Mouse (Mus musculus) right cerebral cortex, postnatal 25 days (tissue): Measurements from ENCODE around the gene Smyd3.
A peak's percentile ranks its signal among the peaks of the same experiment; 100 is the strongest.

ENCODE experiments used
- DNase-seq: peaks from one replicate; pipeline ENCODE4 v3.0.0; 2022

Smyd3 gene

GRCm38 (mm10) chr1:179161947-179162346 is 355.9 kb downstream of the Smyd3 start:
- DNase-seq = no peak

DNA sequence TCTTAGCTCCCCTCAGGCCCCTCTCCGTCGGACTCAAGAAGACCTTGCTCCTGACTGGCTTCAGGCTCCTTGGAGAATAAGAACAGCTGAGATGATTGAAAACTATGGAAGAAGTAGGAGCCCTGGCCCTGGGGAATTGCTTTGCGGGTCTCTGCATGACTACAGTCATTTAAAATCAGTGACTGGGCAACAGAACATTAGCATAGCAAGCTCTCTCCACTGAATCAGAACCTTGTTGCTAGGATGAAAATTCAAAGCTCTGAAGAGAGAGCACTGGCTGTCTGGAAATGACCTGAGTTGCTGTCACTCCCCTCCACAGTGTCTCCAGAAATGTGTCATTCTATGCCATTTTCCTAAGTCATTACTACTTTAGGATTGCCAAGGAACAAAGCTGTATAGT is 357.1 kb downstream of the Smyd3 start:
- DNase-seq = no peak

DNA sequence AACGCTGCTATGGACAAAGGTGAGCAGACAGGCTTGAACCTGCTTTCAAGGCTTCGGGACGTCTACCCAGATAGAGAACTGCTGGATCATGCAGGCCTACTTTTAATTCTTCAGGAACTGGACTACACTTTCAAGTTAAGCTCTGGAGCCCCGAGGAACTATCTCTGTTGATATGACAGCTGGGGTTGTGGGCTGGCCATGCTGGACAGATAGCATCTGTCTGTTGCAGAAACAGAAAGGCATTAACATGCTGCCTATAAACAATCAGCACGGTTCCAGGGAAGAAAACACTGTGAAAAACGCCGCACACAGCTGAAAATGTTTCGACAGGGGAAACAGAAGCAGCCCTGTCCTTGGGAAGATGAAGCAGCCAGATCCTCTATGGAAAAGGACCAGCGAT is 365.5 kb downstream of the Smyd3 start:
- no peak for DNase-seq

- DNase-seq = no peak
These were observed 366.6 kb downstream of the Smyd3 start for GRCm38 (mm10) chr1:179151275-179151674.

DNA sequence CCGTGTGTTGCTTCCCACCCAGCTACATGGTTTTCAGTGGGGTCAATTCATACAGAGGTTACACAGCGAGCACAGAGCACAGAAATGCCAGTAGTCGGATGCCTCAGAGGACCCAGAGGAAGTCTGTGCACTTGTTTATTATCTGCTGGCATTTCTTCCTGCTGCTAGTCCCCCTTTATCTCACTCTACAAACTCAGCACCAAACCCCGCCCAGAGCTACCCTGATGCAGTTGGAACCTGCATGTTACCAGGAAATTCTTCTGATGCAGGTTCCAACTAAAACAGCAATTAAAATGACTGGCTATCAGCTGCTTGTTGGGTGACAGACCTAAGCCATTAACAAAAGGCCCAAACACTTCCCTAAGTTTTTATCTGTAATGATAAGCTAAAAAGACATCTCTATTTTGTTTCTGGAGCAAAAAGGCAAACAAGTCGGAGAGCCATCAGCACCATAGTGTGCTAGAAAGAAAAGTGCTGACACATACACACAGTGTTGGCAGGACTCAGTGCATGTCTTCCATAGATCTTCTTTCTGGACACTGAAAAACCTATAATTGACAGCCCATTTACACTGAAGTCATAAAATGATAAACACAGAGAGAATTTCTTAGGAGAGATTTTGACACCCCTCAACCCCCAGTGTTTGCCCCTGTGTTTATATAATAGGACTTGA is 368.2 kb downstream of the Smyd3 start:
- DNase-seq = no peak

DNA sequence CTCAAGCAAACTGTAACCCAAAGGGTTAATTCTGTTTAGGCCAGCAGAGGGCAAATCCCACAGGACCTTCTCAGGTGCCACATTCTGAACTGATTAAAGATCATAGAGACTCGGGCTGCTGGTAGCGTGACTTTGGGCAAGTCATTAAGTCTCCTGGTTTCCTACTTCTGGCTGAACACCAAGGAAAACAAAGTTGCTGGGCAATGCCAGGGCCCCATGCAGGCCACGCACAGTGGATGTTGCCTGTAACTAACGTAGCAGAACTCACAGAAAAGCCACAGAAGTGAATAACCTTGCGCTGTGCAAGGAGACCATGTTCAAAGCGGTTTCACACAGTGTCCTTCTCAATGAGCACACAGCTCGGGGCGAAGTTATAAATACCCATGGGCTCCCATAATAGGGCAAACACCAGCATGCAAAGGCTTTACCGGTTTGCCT is 371.1 kb downstream of the Smyd3 start:
- DNase-seq = no peak

DNA sequence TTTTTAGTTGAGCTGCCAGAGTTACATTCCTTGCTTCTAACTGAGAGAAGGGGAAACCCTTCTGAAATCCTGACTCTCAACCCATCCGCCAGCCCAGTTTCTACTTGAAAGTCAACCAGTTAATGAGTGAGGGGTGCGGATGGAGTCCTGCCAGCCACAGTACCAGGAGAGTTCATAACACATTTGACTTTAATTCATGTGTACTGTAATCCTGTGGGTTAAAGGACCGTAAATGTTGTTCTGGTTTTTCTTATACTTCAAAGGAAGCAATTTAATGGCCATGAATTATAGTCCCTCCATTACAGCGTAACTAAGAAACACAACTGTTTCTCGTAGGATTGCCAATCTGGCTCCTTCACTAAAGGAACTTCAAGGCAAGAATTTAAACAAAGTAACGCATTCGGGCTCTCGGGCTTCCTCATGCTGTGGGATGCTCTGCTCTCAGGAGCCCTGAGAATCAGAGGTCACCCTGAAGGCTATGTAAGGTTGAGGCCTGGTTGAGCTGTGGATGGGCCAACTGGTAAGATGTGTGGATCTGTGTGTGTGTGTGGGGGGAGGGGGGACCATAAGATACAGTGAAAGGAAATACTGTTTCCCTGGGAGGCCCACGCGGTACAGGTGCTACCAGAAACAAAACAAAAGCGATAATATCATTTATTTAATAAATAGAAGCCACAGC is 374.5 kb downstream of the Smyd3 start:
- no peak for DNase-seq

GRCm38 (mm10) chr1:179142177-179142576 is 375.7 kb downstream of the Smyd3 start:
- peak; percentile 31 for DNase-seq

DNA sequence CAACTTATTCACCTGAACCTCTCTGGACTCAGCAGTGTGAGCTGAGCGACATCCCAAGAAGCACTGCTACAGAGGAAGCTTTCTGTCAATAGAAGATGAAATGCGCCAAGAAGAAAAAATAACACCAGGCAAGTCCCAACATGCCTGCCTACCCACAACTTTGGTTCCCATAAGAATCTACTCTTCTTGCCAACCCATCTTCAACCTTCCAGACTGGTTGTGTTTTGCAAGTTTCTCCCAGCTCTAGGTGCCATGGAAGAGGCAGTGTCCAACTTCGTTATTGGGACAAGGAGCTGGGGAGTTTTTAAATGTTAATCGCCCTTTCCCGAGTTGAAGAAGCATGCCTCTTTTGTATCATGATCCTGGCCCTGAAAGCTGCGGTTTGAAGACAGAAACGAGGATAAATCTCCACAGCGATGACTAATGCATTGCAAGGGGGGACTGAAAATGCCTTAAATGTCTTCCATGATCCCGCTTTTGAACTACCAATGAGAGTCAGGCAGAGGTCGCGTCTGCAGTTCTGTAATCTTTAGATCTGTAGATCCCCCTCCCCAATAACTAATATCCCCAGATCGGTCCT is 376.7 kb downstream of the Smyd3 start:
- no peak for DNase-seq

DNA sequence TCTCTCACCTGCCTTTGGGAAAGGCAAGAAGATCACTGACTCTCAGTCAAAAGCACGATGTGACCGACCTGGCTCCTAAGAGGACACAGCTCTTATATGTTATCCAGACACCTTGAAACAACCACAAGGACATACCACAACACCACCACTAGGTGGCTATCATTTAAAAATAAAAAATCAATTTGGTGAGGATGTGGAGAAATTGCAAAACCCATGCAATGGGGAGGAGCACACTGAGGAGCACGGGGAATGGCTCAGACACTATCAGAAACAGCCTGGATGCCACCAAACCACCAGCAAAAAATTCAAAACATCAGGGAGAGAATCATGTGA is 380.7 kb downstream of the Smyd3 start:
- no peak for DNase-seq

GRCm38 (mm10) chr1:179136461-179137144 is 381.2 kb downstream of the Smyd3 start:
- peak; percentile 9 for DNase-seq

DNA sequence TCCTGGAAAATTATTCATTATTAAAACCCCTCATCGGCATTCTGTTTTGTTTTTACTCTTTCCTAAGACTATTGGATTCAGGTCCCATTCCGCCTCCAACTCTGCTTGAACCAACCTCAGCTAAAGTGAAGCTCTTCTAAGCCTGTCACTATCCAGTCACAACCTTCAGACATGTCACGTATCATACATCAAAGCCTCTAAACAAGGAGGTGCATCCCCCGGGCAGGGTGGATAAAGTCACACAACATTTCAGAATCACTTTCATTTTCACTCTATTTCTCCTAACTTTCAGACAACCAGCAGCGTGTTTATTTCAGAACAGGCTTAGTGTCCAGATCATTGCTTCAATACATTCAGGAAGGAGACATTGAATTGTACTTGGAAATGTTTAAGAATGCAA is 387.8 kb downstream of the Smyd3 start:
- no peak for DNase-seq

DNA sequence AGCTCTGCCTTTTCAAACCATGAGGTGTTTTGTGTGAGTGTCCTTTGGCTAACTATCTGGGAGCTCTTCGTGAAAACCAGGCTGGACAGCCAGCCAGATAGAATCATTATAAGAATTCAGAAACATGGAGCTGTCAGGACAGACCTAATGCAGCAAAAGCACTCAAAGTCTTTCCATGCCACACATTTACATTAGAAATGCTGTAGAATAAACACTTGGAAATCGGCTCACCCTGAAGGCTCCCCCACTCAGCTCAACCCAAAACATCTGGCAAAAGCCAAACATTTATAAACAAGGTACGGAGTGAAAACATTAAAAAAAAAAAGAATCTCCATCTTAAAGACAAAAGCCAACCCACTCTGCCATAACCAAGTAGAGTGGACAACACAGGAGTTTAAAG is 391.6 kb downstream of the Smyd3 start:
- no peak for DNase-seq

GRCm38 (mm10) chr1:179122476-179123229 is 395.2 kb downstream of the Smyd3 start:
- no peak for DNase-seq

- no peak for DNase-seq
These were observed 397.4 kb downstream of the Smyd3 start for GRCm38 (mm10) chr1:179120217-179120966.

- no peak for DNase-seq
These were observed 399.2 kb downstream of the Smyd3 start for GRCm38 (mm10) chr1:179118673-179119072.

- DNase-seq = no peak
These were observed 400.8 kb downstream of the Smyd3 start for GRCm38 (mm10) chr1:179116729-179117663.

DNA sequence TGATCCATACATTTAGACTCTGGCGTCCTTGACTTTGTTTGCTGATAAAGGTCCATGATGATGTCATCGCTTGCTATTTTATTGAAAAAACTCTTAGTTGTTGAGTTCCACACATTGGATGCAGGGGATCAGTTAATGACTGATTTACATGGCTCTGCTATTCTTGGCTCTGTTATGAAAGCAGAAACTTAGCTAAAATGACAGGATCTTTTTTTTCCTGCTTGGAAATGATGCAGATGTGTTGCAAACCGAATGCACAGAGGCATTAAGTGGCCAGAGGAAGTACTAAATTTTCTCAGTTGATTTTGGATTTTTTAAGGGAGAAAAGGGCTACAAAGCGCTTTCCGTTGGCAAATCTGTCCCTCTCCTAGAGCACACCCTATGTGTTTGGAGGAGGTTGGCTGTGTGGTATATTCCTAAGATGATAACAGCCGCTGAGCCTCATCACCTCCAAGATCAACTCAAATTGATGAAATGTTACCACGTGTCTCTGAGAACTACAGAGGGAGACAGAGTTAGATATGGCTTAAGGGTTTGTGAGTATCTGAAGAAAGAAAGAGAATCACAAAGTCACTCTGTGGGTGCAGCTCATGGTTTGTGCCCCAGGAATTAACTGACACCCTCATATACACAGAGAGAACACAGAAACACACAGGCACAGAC is 402.9 kb downstream of the Smyd3 start:
- no peak for DNase-seq

- DNase-seq = no peak
These were observed 403.5 kb downstream of the Smyd3 start for GRCm38 (mm10) chr1:179114385-179114784.

DNA sequence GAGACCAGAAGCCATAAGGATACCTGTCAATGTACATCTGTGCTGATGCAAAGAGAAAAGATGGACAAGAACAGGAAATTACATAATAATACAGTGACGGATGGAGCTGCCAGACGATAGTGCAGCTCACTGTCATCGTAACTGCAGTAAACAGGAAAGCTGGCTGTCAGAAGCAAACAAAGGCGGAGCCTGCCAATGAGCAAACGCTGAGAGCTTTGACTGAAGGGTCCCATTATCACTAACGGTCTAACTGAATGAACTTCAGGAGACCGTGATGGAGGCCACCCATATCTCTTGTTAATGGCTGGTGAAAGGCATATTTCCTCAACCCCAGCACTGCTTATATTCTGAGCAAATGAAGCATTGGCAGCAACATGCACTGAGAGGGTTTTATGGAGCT is 409.1 kb downstream of the Smyd3 start:
- no peak for DNase-seq
